Mouse (Mus musculus) olfactory bulb, adult 2 months (tissue): ENCODE measurements around the gene Spem1.

Experiments used
- CTCF ChIP-seq: fragments of 200-500 bp; IDR thresholded peaks from 2 replicates; pipeline ENCODE4 v1.5.1; 2012; ENCODE audit warnings: low read depth, mild to moderate bottlenecking, low read length, moderate library complexity; ENCODE audit not compliant: insufficient read depth
- POLR2A ChIP-seq: fragments of 200-500 bp; IDR thresholded peaks from 2 replicates; pipeline ENCODE4 v1.6.1; 2012; ENCODE audit warnings: mild to moderate bottlenecking, low read depth, low read length, moderate library complexity; ENCODE audit not compliant: insufficient read depth

- TF ChIP-seq POLR2A: no peak
- no peak for TF ChIP-seq CTCF
These were observed 45.5 kb downstream of the Spem1 start for GRCm38 (mm10) chr11:69776488-69776887.
